17 mouse cellular contexts compared by ENCODE assay signal in the genomic region with DNA sequence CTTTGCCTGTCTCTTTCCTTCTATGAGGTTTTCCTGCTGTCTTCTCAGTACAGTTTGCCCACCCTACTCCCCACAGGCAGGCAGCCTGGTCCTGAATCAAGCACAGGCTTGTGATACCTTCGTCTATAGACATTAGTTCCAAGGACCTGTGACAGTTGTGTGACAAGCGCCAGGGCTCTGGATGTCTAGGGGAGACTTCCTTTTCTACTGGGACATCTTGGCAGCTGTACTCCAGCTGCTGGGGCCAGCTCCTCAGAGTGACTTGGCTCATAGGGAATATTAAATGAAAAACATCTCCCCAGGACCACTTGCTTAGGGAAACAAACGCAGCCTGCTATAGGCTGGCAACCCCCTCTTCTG. TPM values are rescaled to one million over a fixed set of nuclear protein-coding genes. Genes with fewer than 3 reads are reported as not detected.
"Had no signal": no experiment of that assay in that cellular context is flagged by ENCODE, and none has a peak within 500 bp of the region (broad histone marks: within the 10 kb centered on the region; RNA-seq: fewer than 3 reads in every experiment).

No protein-coding gene starts in this region.

- H3K9me3 ChIP-seq: liver, embryonic 15.5 days; megakaryocyte, embryonic 14.5 days; midbrain, embryonic 13.5 days; midbrain, embryonic 15.5 days; neural tube, embryonic 13.5 days; stomach, embryonic 15.5 days had no signal

- H3K4me2 ChIP-seq: liver, embryonic 15.5 days; midbrain, embryonic 11.5 days; midbrain, embryonic 13.5 days; midbrain, embryonic 15.5 days; neural tube, embryonic 13.5 days; stomach, embryonic 15.5 days had no signal

- ATAC-seq: liver, postnatal 0 days; midbrain, embryonic 13.5 days had no signal

- DNase-seq: liver, postnatal 0 days; lung, adult 2 months; lung, postnatal 10 days; lung, postnatal 36 days; right cerebral cortex, postnatal 14 days; thymus, adult 2 months; thymus, postnatal 25 days; thymus, postnatal 4 days had no signal

- H3K9ac ChIP-seq: liver, embryonic 15.5 days; liver, postnatal 0 days; midbrain, embryonic 13.5 days; midbrain, embryonic 15.5 days; neural tube, embryonic 13.5 days; stomach, embryonic 15.5 days had no signal

- H3K4me3 ChIP-seq: liver, embryonic 15.5 days; megakaryocyte, embryonic 14.5 days; midbrain, embryonic 13.5 days; midbrain, embryonic 15.5 days; neural tube, embryonic 13.5 days; stomach, embryonic 15.5 days had no signal

- H3K36me3 ChIP-seq: liver, embryonic 15.5 days; midbrain, embryonic 13.5 days; midbrain, embryonic 15.5 days had no signal

- H3K27me3 ChIP-seq: midbrain, embryonic 13.5 days; midbrain, embryonic 15.5 days; neural tube, embryonic 13.5 days; stomach, embryonic 15.5 days had no signal

- H3K27ac ChIP-seq: liver, embryonic 15.5 days; macrophage; midbrain, embryonic 13.5 days; midbrain, embryonic 15.5 days; neural tube, embryonic 13.5 days; stomach, embryonic 15.5 days; stomach, postnatal 0 days had no signal

RNA-seq across cellular contexts. Expression of gene Rps6kl1, which starts 19.9 kb away (rescaled TPM):
- polyA plus RNA-seq: macrophage had no signal
